Mouse (Mus musculus): ENCODE measurements at regions not wholly inside any gene's neighbourhood (a gene's known extent, or its start where the extent isn't known, plus 50 kb on each side); places are given as distances from the start of the nearest gene placed in this dataset.
A peak's percentile ranks its signal among the peaks of the same experiment; 100 is the strongest.

GRCm38 (mm10) chr4:47648701-47649100 is 174.2 kb downstream of the Sec61b start:
- Histone ChIP-seq H3K36me3 (ENCODE audit: control insufficient read depth, insufficient read depth, low read length) (no peaks in the 10 kb centered on the region), H3K4me2 (no peak overlapping the region), H3K4me3 (ENCODE audit: low read depth, low read length) (no peak overlapping the region), H3K4me1 (ENCODE audit: control insufficient read depth, insufficient read depth, low read length) (no peaks in the 10 kb centered on the region), H3K9ac (ENCODE audit: low read length) (no peak overlapping the region), H3K9me3 (ENCODE audit: control insufficient read depth, low read length) (peaks cover 4% of the 10 kb centered on the region; the same call in 1 of the 2 replicates), H3K27me3 (ENCODE audit: control insufficient read depth, insufficient read depth, low read length) (no peaks in the 10 kb centered on the region), H3K27ac (ENCODE audit: low read depth, low read length) (no peak overlapping the region)
- no peak for ATAC-seq (ENCODE audit: low FRiP score)
- WGBS, result 89% methylated on average over 8 of the region's 8 CpGs
- DNase-seq (ENCODE audit: low spot score, missing footprints), result no peak

- ATAC-seq (ENCODE audit: low FRiP score) (no peak), DNase-seq (ENCODE audit: low spot score, missing footprints) (no peak)
- H3K9ac ChIP-seq (ENCODE audit: low read length), result no peak overlapping the region
- H3K27me3 ChIP-seq (ENCODE audit: control insufficient read depth, insufficient read depth, low read length), result no peaks in the 10 kb centered on the region
- H3K4me3 ChIP-seq (ENCODE audit: low read depth, low read length), result no peak overlapping the region
- no peak overlapping the region for H3K4me2 ChIP-seq
- peaks cover 4% of the 10 kb centered on the region; the same call in 1 of the 2 replicates for H3K9me3 ChIP-seq (ENCODE audit: control insufficient read depth, low read length)
- H3K36me3 ChIP-seq (ENCODE audit: control insufficient read depth, insufficient read depth, low read length), result no peaks in the 10 kb centered on the region
- 85% methylated on average over 3 of the region's 3 CpGs for WGBS
- H3K27ac ChIP-seq (ENCODE audit: low read depth, low read length), result no peak overlapping the region
- H3K4me1 ChIP-seq (ENCODE audit: control insufficient read depth, insufficient read depth, low read length), result no peaks in the 10 kb centered on the region
Measured at GRCm38 (mm10) chr4:47649951-47650350, 175.5 kb downstream of the Sec61b start.

- DNase-seq (ENCODE audit: low spot score, missing footprints) (no peak), ATAC-seq (ENCODE audit: low FRiP score) (no peak)
- Histone ChIP-seq H3K4me1 (ENCODE audit: control insufficient read depth, insufficient read depth, low read length) (no peaks in the 10 kb centered on the region), H3K27ac (ENCODE audit: low read depth, low read length) (no peak overlapping the region), H3K27me3 (ENCODE audit: control insufficient read depth, insufficient read depth, low read length) (no peaks in the 10 kb centered on the region), H3K9me3 (ENCODE audit: control insufficient read depth, low read length) (peaks cover 2% of the 10 kb centered on the region; the same call in 1 of the 2 replicates), H3K4me3 (ENCODE audit: low read depth, low read length) (no peak overlapping the region), H3K4me2 (no peak overlapping the region), H3K36me3 (ENCODE audit: control insufficient read depth, insufficient read depth, low read length) (no peaks in the 10 kb centered on the region), H3K9ac (ENCODE audit: low read length) (no peak overlapping the region)
- 91% methylated on average over 10 of the region's 10 CpGs for WGBS
Measured at GRCm38 (mm10) chr4:47651521-47651920, 177.1 kb downstream of the Sec61b start.

- WGBS, result 81% methylated on average over 2 of the region's 2 CpGs
- no peak overlapping the region for H3K4me3 ChIP-seq (ENCODE audit: low read depth, low read length)
- ATAC-seq (ENCODE audit: low FRiP score) (peak; percentile 59; the same call in 1 of the 2 replicates), DNase-seq (ENCODE audit: low spot score, missing footprints) (no peak)
- no peak overlapping the region for H3K4me2 ChIP-seq
- H3K36me3 ChIP-seq (ENCODE audit: control insufficient read depth, insufficient read depth, low read length), result no peaks in the 10 kb centered on the region
- H3K9ac ChIP-seq (ENCODE audit: low read length), result no peak overlapping the region
- H3K27me3 ChIP-seq (ENCODE audit: control insufficient read depth, insufficient read depth, low read length), result no peaks in the 10 kb centered on the region
- no peaks in the 10 kb centered on the region for H3K4me1 ChIP-seq (ENCODE audit: control insufficient read depth, insufficient read depth, low read length)
- no peak overlapping the region for H3K27ac ChIP-seq (ENCODE audit: low read depth, low read length)
- H3K9me3 ChIP-seq (ENCODE audit: control insufficient read depth, low read length), result no peaks in the 10 kb centered on the region
Measured at GRCm38 (mm10) chr4:47653143-47653542, 178.7 kb downstream of the Sec61b start.

GRCm38 (mm10) chr4:47669519-47669918 is 195.1 kb downstream of the Sec61b start:
- 77% methylated on average over 5 of the region's 5 CpGs for WGBS

GRCm38 (mm10) chr4:47670476-47670875 is 196.0 kb downstream of the Sec61b start:
- no peak overlapping the region for H3K4me3 ChIP-seq (ENCODE audit: low read depth, low read length)
- H3K27ac ChIP-seq (ENCODE audit: low read depth, low read length), result no peak overlapping the region
- ATAC-seq (ENCODE audit: low FRiP score), result no peak
- H3K36me3 ChIP-seq (ENCODE audit: control insufficient read depth, insufficient read depth, low read length), result no peaks in the 10 kb centered on the region
- H3K9ac ChIP-seq (ENCODE audit: low read length), result no peak overlapping the region
- H3K9me3 ChIP-seq (ENCODE audit: control insufficient read depth, low read length), result no peaks in the 10 kb centered on the region
- 76% methylated on average over 3 of the region's 3 CpGs for WGBS
- H3K27me3 ChIP-seq (ENCODE audit: control insufficient read depth, insufficient read depth, low read length), result no peaks in the 10 kb centered on the region
- DNase-seq (ENCODE audit: low spot score, missing footprints), result no peak
- no peak overlapping the region for H3K4me2 ChIP-seq
- no peaks in the 10 kb centered on the region for H3K4me1 ChIP-seq (ENCODE audit: control insufficient read depth, insufficient read depth, low read length)

More at GRCm38 (mm10) chr4:47669519-47669918, 195.1 kb downstream of the Sec61b start:
- H3K4me2 ChIP-seq, result no peak overlapping the region
- no peaks in the 10 kb centered on the region for H3K9me3 ChIP-seq (ENCODE audit: control insufficient read depth, low read length)
- no peak overlapping the region for H3K9ac ChIP-seq (ENCODE audit: low read length)
- no peak overlapping the region for H3K4me3 ChIP-seq (ENCODE audit: low read depth, low read length)
- H3K27ac ChIP-seq (ENCODE audit: low read depth, low read length), result no peak overlapping the region
- H3K36me3 ChIP-seq (ENCODE audit: control insufficient read depth, insufficient read depth, low read length), result no peaks in the 10 kb centered on the region
- ATAC-seq (ENCODE audit: low FRiP score) (no peak), DNase-seq (ENCODE audit: low spot score, missing footprints) (no peak)
- H3K4me1 ChIP-seq (ENCODE audit: control insufficient read depth, insufficient read depth, low read length), result no peaks in the 10 kb centered on the region
- no peaks in the 10 kb centered on the region for H3K27me3 ChIP-seq (ENCODE audit: control insufficient read depth, insufficient read depth, low read length)

- no peaks in the 10 kb centered on the region for H3K36me3 ChIP-seq (ENCODE audit: control insufficient read depth, insufficient read depth, low read length)
- H3K4me2 ChIP-seq, result no peak overlapping the region
- DNase-seq (ENCODE audit: low spot score, missing footprints) (no peak), ATAC-seq (ENCODE audit: low FRiP score) (no peak)
- no peaks in the 10 kb centered on the region for H3K27me3 ChIP-seq (ENCODE audit: control insufficient read depth, insufficient read depth, low read length)
- WGBS, result 91% methylated on average over 5 of the region's 5 CpGs
- H3K9ac ChIP-seq (ENCODE audit: low read length), result no peak overlapping the region
- H3K4me1 ChIP-seq (ENCODE audit: control insufficient read depth, insufficient read depth, low read length), result no peaks in the 10 kb centered on the region
- no peaks in the 10 kb centered on the region for H3K9me3 ChIP-seq (ENCODE audit: control insufficient read depth, low read length)
- H3K4me3 ChIP-seq (ENCODE audit: low read depth, low read length), result no peak overlapping the region
- H3K27ac ChIP-seq (ENCODE audit: low read depth, low read length), result no peak overlapping the region
Measured at GRCm38 (mm10) chr4:47671362-47671761, 196.9 kb downstream of the Sec61b start.

GRCm38 (mm10) chr4:47681141-47681540 is 206.7 kb downstream of the Sec61b start:
- WGBS, result 88% methylated on average over 4 of the region's 4 CpGs

GRCm38 (mm10) chr4:47691207-47691606 is 216.7 kb downstream of the Sec61b start:
- WGBS, result 85% methylated on average over 2 of the region's 2 CpGs
- no peak overlapping the region for H3K9ac ChIP-seq (ENCODE audit: low read length)
- ATAC-seq (ENCODE audit: low FRiP score) (no peak), DNase-seq (ENCODE audit: low spot score, missing footprints) (no peak)
- no peaks in the 10 kb centered on the region for H3K27me3 ChIP-seq (ENCODE audit: control insufficient read depth, insufficient read depth, low read length)
- no peak overlapping the region for H3K4me3 ChIP-seq (ENCODE audit: low read depth, low read length)
- H3K4me1 ChIP-seq (ENCODE audit: control insufficient read depth, insufficient read depth, low read length), result no peaks in the 10 kb centered on the region
- H3K9me3 ChIP-seq (ENCODE audit: control insufficient read depth, low read length), result no peaks in the 10 kb centered on the region
- H3K36me3 ChIP-seq (ENCODE audit: control insufficient read depth, insufficient read depth, low read length), result no peaks in the 10 kb centered on the region
- no peak overlapping the region for H3K4me2 ChIP-seq
- H3K27ac ChIP-seq (ENCODE audit: low read depth, low read length), result no peak overlapping the region

More at GRCm38 (mm10) chr4:47681141-47681540, 206.7 kb downstream of the Sec61b start:
- Histone ChIP-seq H3K9ac (ENCODE audit: low read length) (no peak overlapping the region), H3K27me3 (ENCODE audit: control insufficient read depth, insufficient read depth, low read length) (no peaks in the 10 kb centered on the region), H3K4me2 (no peak overlapping the region), H3K36me3 (ENCODE audit: control insufficient read depth, insufficient read depth, low read length) (no peaks in the 10 kb centered on the region), H3K4me3 (ENCODE audit: low read depth, low read length) (no peak overlapping the region), H3K27ac (ENCODE audit: low read depth, low read length) (no peak overlapping the region), H3K9me3 (ENCODE audit: control insufficient read depth, low read length) (no peaks in the 10 kb centered on the region), H3K4me1 (ENCODE audit: control insufficient read depth, insufficient read depth, low read length) (no peaks in the 10 kb centered on the region)
- no peak for ATAC-seq (ENCODE audit: low FRiP score)
- DNase-seq (ENCODE audit: low spot score, missing footprints), result no peak

GRCm38 (mm10) chr4:47692654-47693053 is 218.2 kb downstream of the Sec61b start:
- no peak for ATAC-seq (ENCODE audit: low FRiP score)

More at GRCm38 (mm10) chr4:47692654-47693053, 218.2 kb downstream of the Sec61b start:
- Histone ChIP-seq H3K9ac (ENCODE audit: low read length) (no peak overlapping the region), H3K9me3 (ENCODE audit: control insufficient read depth, low read length) (no peaks in the 10 kb centered on the region), H3K27me3 (ENCODE audit: control insufficient read depth, insufficient read depth, low read length) (no peaks in the 10 kb centered on the region), H3K27ac (ENCODE audit: low read depth, low read length) (no peak overlapping the region), H3K4me3 (ENCODE audit: low read depth, low read length) (no peak overlapping the region), H3K4me1 (ENCODE audit: control insufficient read depth, insufficient read depth, low read length) (no peaks in the 10 kb centered on the region), H3K36me3 (ENCODE audit: control insufficient read depth, insufficient read depth, low read length) (no peaks in the 10 kb centered on the region), H3K4me2 (no peak overlapping the region)
- no peak for DNase-seq (ENCODE audit: low spot score, missing footprints)
